19 mouse cellular contexts compared by ENCODE assay signal in genomic region chr6:18474983-18475382, GRCm38 (mm10). TPM values are rescaled to one million over a fixed set of nuclear protein-coding genes. Genes with fewer than 3 reads are reported as not detected.
"Had no signal": no experiment of that assay in that cellular context is flagged by ENCODE, and none has a peak within 500 bp of the region (broad histone marks: within the 10 kb centered on the region; RNA-seq: fewer than 3 reads in every experiment).

No protein-coding gene starts in this region.

- DNase-seq: lung, embryonic 14.5 days; lung, postnatal 10 days; lung, postnatal 4 days; midbrain, embryonic 14.5 days; retina, postnatal 1 day; right cerebral cortex, adult 18-20 months; thymus, adult 2 months; thymus, postnatal 25 days; thymus, postnatal 4 days had no signal

- H3K4me3 ChIP-seq: midbrain, embryonic 10.5 days; midbrain, embryonic 12.5 days; myocyte; neural tube, embryonic 13.5 days; neural tube, embryonic 15.5 days; stomach, embryonic 15.5 days had no signal

- H3K9ac ChIP-seq: lung, embryonic 14.5 days; midbrain, embryonic 12.5 days; neural tube, embryonic 13.5 days; neural tube, embryonic 15.5 days; stomach, embryonic 15.5 days had no signal

- H3K9me3 ChIP-seq: midbrain, embryonic 10.5 days; midbrain, embryonic 12.5 days; neural tube, embryonic 13.5 days; neural tube, embryonic 15.5 days; stomach, embryonic 15.5 days had no signal

- H3K27me3 ChIP-seq: midbrain, embryonic 12.5 days; neural tube, embryonic 13.5 days; neural tube, embryonic 15.5 days; stomach, embryonic 15.5 days had no signal

- H3K36me3 ChIP-seq: midbrain, embryonic 10.5 days; midbrain, embryonic 12.5 days; neural tube, embryonic 15.5 days; stomach, embryonic 15.5 days had no signal

- H3K4me1 ChIP-seq: midbrain, embryonic 10.5 days; midbrain, embryonic 12.5 days; stomach, embryonic 15.5 days had no signal

- H3K27ac ChIP-seq: midbrain, embryonic 10.5 days; midbrain, embryonic 12.5 days; neural tube, embryonic 13.5 days; neural tube, embryonic 15.5 days; stomach, embryonic 15.5 days; stomach, postnatal 0 days had no signal

- ATAC-seq: midbrain, embryonic 16.5 days had no signal

- H3K4me2 ChIP-seq: lung, embryonic 14.5 days; midbrain, embryonic 12.5 days; neural tube, embryonic 13.5 days; neural tube, embryonic 15.5 days; stomach, embryonic 15.5 days had no signal

RNA-seq across cellular contexts. Expression of gene Cttnbp2, which starts 39.7 kb away (rescaled TPM):
- total RNA-seq: megakaryocyte, adult 5-6 weeks; megakaryocyte-erythroid progenitor cell, adult 5-6 weeks had no signal
- polyA plus RNA-seq: myocyte had no signal
